Mouse (Mus musculus): ENCODE data around the gene Podxl2.

Gene Podxl2

GRCm38 (mm10) chr6:88803051-88803450, 71.8 kb downstream of the Podxl2 start:
- no peak for DNase-seq (ENCODE audit: low spot score in 2 of 2)

- no peak for DNase-seq (ENCODE audit: low spot score in 2 of 2)
Measured at GRCm38 (mm10) chr6:88800735-88801134, 74.1 kb downstream of the Podxl2 start.

GRCm38 (mm10) chr6:88800191-88800590, 74.7 kb downstream of the Podxl2 start:
- DNase-seq (ENCODE audit: low spot score in 2 of 2) = no peak

GRCm38 (mm10) chr6:88794561-88794971, 80.3 kb downstream of the Podxl2 start:
- DNase-seq (ENCODE audit: low spot score in 2 of 2) = no peak

GRCm38 (mm10) chr6:88793872-88794271, 81.0 kb downstream of the Podxl2 start:
- no peak for DNase-seq (ENCODE audit: low spot score in 2 of 2)

GRCm38 (mm10) chr6:88793243-88793642, 81.6 kb downstream of the Podxl2 start:
- DNase-seq (ENCODE audit: low spot score in 2 of 2) = no peak
